Mouse (Mus musculus): ENCODE measurements around the gene Acvr1b.

The Acvr1b gene

GRCm38 (mm10) chr15:101173421-101174211 is at the start of gene Acvr1b:
TSS of gene Acvr1b (plus strand) at chr15:101174067.
- no peak for DNase-seq (ENCODE audit: extremely low read depth, low read depth, low spot score)

GRCm38 (mm10) chr15:101125561-101125960 is 48.3 kb upstream of the Acvr1b start:
- DNase-seq (ENCODE audit: extremely low read depth, low read depth, low spot score) = no peak

- no peak for DNase-seq (ENCODE audit: extremely low read depth, low read depth, low spot score)
These were observed 46.9 kb upstream of the Acvr1b start for GRCm38 (mm10) chr15:101126876-101127544.

GRCm38 (mm10) chr15:101128181-101129089 is 45.4 kb upstream of the Acvr1b start, which contains the start of gene Acvrl1:
TSS of gene Acvrl1 (plus strand) at chr15:101128522.
- no peak for DNase-seq (ENCODE audit: extremely low read depth, low read depth, low spot score)

- no peak for DNase-seq (ENCODE audit: extremely low read depth, low read depth, low spot score)
These were observed 44.5 kb upstream of the Acvr1b start for GRCm38 (mm10) chr15:101129412-101129811.

- no peak for DNase-seq (ENCODE audit: extremely low read depth, low read depth, low spot score)
These were observed 42.4 kb upstream of the Acvr1b start for GRCm38 (mm10) chr15:101131498-101131897.

GRCm38 (mm10) chr15:101132041-101132440 is 41.8 kb upstream of the Acvr1b start:
- DNase-seq (ENCODE audit: extremely low read depth, low read depth, low spot score) = no peak

GRCm38 (mm10) chr15:101132761-101133160 is 41.1 kb upstream of the Acvr1b start:
- no peak for DNase-seq (ENCODE audit: extremely low read depth, low read depth, low spot score)

GRCm38 (mm10) chr15:101133993-101134704 is 39.7 kb upstream of the Acvr1b start:
- no peak for DNase-seq (ENCODE audit: extremely low read depth, low read depth, low spot score)

- DNase-seq (ENCODE audit: extremely low read depth, low read depth, low spot score) = no peak
These were observed 38.5 kb upstream of the Acvr1b start for GRCm38 (mm10) chr15:101135405-101135804.

- no peak for DNase-seq (ENCODE audit: extremely low read depth, low read depth, low spot score)
These were observed 36.4 kb upstream of the Acvr1b start for GRCm38 (mm10) chr15:101137455-101137854.

GRCm38 (mm10) chr15:101138675-101139074 is 35.2 kb upstream of the Acvr1b start:
- DNase-seq (ENCODE audit: extremely low read depth, low read depth, low spot score) = no peak

- no peak for DNase-seq (ENCODE audit: extremely low read depth, low read depth, low spot score)
These were observed 34.0 kb upstream of the Acvr1b start for GRCm38 (mm10) chr15:101139885-101140284.

GRCm38 (mm10) chr15:101140587-101140986 is 33.3 kb upstream of the Acvr1b start:
- no peak for DNase-seq (ENCODE audit: extremely low read depth, low read depth, low spot score)

GRCm38 (mm10) chr15:101141061-101141541 is 32.8 kb upstream of the Acvr1b start:
- no peak for DNase-seq (ENCODE audit: extremely low read depth, low read depth, low spot score)

- DNase-seq (ENCODE audit: extremely low read depth, low read depth, low spot score) = no peak
These were observed 31.2 kb upstream of the Acvr1b start for GRCm38 (mm10) chr15:101142672-101143071.

- DNase-seq (ENCODE audit: extremely low read depth, low read depth, low spot score) = no peak
These were observed 30.4 kb upstream of the Acvr1b start for GRCm38 (mm10) chr15:101143494-101143893.

- DNase-seq (ENCODE audit: extremely low read depth, low read depth, low spot score) = no peak
These were observed 29.7 kb upstream of the Acvr1b start for GRCm38 (mm10) chr15:101144176-101144575.

- no peak for DNase-seq (ENCODE audit: extremely low read depth, low read depth, low spot score)
These were observed 29.1 kb upstream of the Acvr1b start for GRCm38 (mm10) chr15:101144779-101145178.

- DNase-seq (ENCODE audit: extremely low read depth, low read depth, low spot score) = no peak
These were observed 28.3 kb upstream of the Acvr1b start for GRCm38 (mm10) chr15:101145424-101146099.
